ENCODE assay signal across 20 mouse cellular contexts in genomic region chr5:92404400-92404678, GRCm38 (mm10). TPM values are rescaled to one million over a fixed set of nuclear protein-coding genes. Genes with fewer than 3 reads are reported as not detected.
"Had no signal": no experiment of that assay in that cellular context is flagged by ENCODE, and none has a peak within 500 bp of the region (broad histone marks: within the 10 kb centered on the region; RNA-seq: fewer than 3 reads in every experiment).

No protein-coding gene starts in this region.

- H3K27me3 ChIP-seq: liver, embryonic 15.5 days; midbrain, embryonic 12.5 days; neural tube, embryonic 12.5 days; stomach, embryonic 15.5 days had no signal

- H3K9me3 ChIP-seq: liver, embryonic 15.5 days; megakaryocyte, embryonic 14.5 days; midbrain, embryonic 12.5 days; neural tube, embryonic 12.5 days; stomach, embryonic 15.5 days had no signal

- H3K4me2 ChIP-seq: liver, embryonic 11.5 days; liver, embryonic 15.5 days; midbrain, embryonic 12.5 days; neural tube, embryonic 12.5 days; stomach, embryonic 15.5 days had no signal

- ATAC-seq: lung, postnatal 0 days had no signal

- H3K36me3 ChIP-seq: liver, embryonic 15.5 days; midbrain, embryonic 12.5 days; neural tube, embryonic 12.5 days; stomach, embryonic 15.5 days had no signal

- H3K27ac ChIP-seq: left cerebral cortex, adult 2 months; liver, embryonic 15.5 days; macrophage; midbrain, embryonic 12.5 days; neural tube, embryonic 12.5 days; stomach, embryonic 15.5 days had no signal

- H3K9ac ChIP-seq: liver, embryonic 15.5 days; midbrain, embryonic 12.5 days; neural tube, embryonic 12.5 days; stomach, embryonic 15.5 days had no signal

- H3K4me1 ChIP-seq: liver, embryonic 15.5 days; neural tube, embryonic 12.5 days; stomach, embryonic 15.5 days had no signal

- DNase-seq: kidney, adult 11 months; kidney, adult 9 months; kidney, postnatal 14 days; lung, adult 2 months; right cerebral cortex, postnatal 14 days; thymus, adult 2 months; thymus, postnatal 25 days had no signal

- H3K4me3 ChIP-seq: left cerebral cortex, adult 2 months; liver, embryonic 15.5 days; megakaryocyte, embryonic 14.5 days; midbrain, embryonic 12.5 days; neural tube, embryonic 12.5 days; stomach, embryonic 15.5 days had no signal

RNA-seq across cellular contexts. Expression of gene Cxcl10, which starts 55.6 kb away (rescaled TPM):
- total RNA-seq: layer of hippocampus, postnatal 25 days; left cerebral cortex, adult 2 months; left cerebral cortex, postnatal 14 days; midbrain, postnatal 0 days had no signal
- polyA plus RNA-seq: midbrain, embryonic 12.5 days; testis, adult 2 months had no signal
